Mouse (Mus musculus) layer of hippocampus, adult 8-10 months (tissue): ENCODE results near the gene Nr2f6. TPM values are rescaled to one million over a fixed set of nuclear protein-coding genes. Genes with fewer than 3 reads are reported as not detected.
"Not testable (repeated sequence)": the region's sequence is repeated elsewhere in the genome, so short reads cannot be mapped to it uniquely, and the experiment has no call there.

Experiments
- DNase-seq, 2 experiments: peaks; one replicate each; pipeline ENCODE4 v3.0.0; 2022; ENCODE audit warnings: low spot score in 2 of 2
- total RNA-seq, 4 experiments: library from RNA; stranded (reverse); gene quantifications; 2 replicates each; pipeline ENCODE4 v1.2.4; 2022

The Nr2f6 gene
- total RNA-seq, 4 experiments from 2014 or later, result 38.7 to 46.1 (median 41.2) TPM

GRCm38 (mm10) chr8:71367529-71368176 is 14.1 kb downstream of the Nr2f6 start:
- DNase-seq, result no peak

- peak; percentile 93 for DNase-seq
Observed at GRCm38 (mm10) chr8:71366771-71367528, 14.8 kb downstream of the Nr2f6 start, which contains the start of gene Use1. Use1 (plus strand) TSS chr8:71366848.

DNA sequence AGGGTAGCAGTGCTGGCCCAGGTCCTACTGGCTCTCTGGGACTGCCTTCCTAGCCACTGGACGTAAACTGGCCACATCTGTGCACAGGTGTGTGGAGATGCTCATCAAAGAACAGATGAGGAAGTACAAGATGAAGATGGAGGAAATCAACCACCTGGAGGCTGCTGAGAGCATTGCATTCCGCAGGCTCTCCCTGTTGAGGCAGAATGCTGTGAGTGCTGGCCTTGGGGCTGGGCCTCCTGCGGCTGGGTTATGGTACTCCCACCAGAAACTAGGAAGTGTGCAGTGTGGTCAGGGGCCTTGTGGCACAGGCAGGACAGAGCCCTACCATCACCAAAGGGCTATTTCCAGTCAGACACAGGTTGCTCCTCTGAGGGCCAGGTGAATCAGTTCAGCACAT is 23.7 kb downstream of the Nr2f6 start:
- DNase-seq, result no peak

- no peak for DNase-seq
Observed at GRCm38 (mm10) chr8:71351520-71351919, 30.2 kb downstream of the Nr2f6 start.

DNA sequence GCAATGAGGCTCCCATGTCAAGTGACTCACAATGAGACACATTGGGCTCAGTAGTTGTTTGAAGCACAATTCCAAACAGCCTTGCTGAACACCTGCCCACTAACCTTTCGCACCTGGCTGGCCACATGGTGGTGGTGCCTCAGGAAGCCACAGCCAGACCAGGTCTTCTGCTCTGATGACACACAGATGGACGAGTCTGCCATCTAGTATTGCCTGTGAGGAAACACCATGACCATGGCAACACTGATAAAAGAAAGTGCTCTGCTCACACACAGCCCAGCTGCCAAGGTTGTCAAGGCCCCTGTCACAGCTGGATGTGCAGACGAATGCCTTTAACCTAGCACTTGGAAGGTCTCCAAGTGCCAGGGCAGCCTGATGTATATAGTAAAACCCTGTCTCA is 30.6 kb downstream of the Nr2f6 start:
- DNase-seq, result no peak

DNA sequence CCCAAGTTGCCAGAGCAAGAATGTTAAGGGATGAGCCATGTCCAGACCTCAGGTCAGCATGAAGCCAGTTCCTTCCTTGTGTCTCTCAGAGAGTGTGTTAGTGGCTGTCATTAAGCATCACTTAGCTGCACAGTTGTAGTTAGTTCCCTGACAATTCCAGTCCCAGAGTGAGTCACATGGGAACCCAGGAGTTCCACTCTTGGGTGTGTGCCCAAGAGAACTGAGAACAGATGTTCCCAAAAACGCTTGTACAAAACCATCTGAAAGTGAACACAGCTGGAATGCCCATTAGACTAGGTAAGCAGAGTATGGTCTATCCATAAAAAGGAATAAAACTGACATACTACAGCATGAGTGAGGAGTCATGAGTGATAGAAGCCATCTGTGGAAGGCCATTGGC is 35.2 kb downstream of the Nr2f6 start:
- no peak for DNase-seq

GRCm38 (mm10) chr8:71340625-71341024 is 41.1 kb downstream of the Nr2f6 start:
- no peak for DNase-seq

DNA sequence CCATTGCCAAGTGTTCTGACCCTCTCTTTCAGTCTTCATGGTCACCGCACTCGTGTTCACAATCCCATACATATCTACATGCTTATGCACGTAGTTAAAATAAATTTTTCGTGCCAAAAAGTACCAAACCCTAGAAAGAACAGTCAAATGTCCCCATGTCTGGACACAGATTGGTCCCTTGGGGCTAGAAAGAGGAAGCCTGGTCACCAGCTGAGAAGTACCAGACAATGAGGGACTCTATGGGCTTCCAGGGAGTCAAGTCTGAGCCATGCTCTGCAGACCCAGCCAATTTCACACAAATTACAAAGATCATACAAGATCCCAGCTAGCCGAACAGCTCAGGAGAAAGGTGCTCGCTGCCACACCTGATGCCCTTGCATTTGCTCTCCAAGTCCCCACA is 43.9 kb downstream of the Nr2f6 start:
- not testable (repeated sequence) for DNase-seq

DNA sequence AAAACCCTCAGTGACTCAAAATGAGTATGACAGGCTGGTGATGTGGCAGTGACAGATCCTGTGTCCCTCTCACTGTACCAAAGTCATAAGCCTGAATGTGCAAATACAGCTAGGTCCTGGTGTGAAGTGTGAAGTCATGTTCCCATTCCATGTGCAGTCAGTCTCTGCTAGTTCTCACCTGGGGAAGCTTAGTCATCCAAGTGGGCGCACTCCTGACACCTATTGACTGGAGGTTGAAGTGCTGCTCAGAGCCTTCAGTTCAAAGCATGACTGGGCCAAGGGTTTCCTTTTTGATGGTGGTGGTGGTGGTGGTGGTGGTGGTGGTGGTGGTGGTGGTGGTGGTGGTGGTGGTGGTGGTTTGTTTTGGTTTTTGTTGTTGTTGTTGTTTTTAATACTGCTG is 56.9 kb downstream of the Nr2f6 start:
- no peak for DNase-seq

Other genes starting within 250 kb of the Nr2f6 start
- gene Myo9b, start 109.2 kb downstream of the Nr2f6 start, total RNA-seq, result 10 to 100 TPM; 32.0 to 43.6 (median 36.9) TPM
- 10 to 100 TPM in 2 of 4 experiments, 1 to 10 TPM in 2; 9.2 to 13.0 (median 10.4) TPM for gene Haus8, start 109.0 kb downstream of the Nr2f6 start, total RNA-seq
- gene Use1, start 15.1 kb downstream of the Nr2f6 start, total RNA-seq, result 100 to 1,000 TPM in 3 of 4 experiments, 10 to 100 TPM in 1; 98.8 to 130 (median 117) TPM
- 10 to 100 TPM; 10.3 to 15.9 (median 14.1) TPM for gene Ocel1, start 10.7 kb downstream of the Nr2f6 start, total RNA-seq
- gene Ushbp1, start 13.8 kb upstream of the Nr2f6 start, total RNA-seq, result 1 to 10 TPM; 3.5 to 4.9 (median 4.1) TPM
- 100 to 1,000 TPM in 3 of 4 experiments, 10 to 100 TPM in 1; 95.9 to 110 (median 108) TPM for gene Babam1, start 14.9 kb upstream of the Nr2f6 start, total RNA-seq
- gene Ankle1, start 24.1 kb upstream of the Nr2f6 start, total RNA-seq, result under 1 TPM; 0.18 to 0.72 (median 0.27) TPM
- 100 to 1,000 TPM; 200 to 255 (median 229) TPM for gene Abhd8, start 81.7 kb upstream of the Nr2f6 start, total RNA-seq
- gene Mrpl34, start 83.0 kb upstream of the Nr2f6 start, total RNA-seq, result 10 to 100 TPM; 38.6 to 47.2 (median 46.2) TPM
- 10 to 100 TPM; 74.9 to 82.2 (median 79.0) TPM for gene Dda1, start 87.2 kb upstream of the Nr2f6 start, total RNA-seq
- 10 to 100 TPM; 48.4 to 55.9 (median 51.6) TPM for gene Ano8, start 104.0 kb upstream of the Nr2f6 start, total RNA-seq
- 10 to 100 TPM; 28.8 to 42.3 (median 32.5) TPM for gene Gtpbp3, start 106.1 kb upstream of the Nr2f6 start, total RNA-seq
- 1 to 10 TPM; 6.2 to 9.6 (median 7.4) TPM for gene Plvap, start 129.8 kb upstream of the Nr2f6 start, total RNA-seq
- gene Ccdc194, start 143.8 kb upstream of the Nr2f6 start, total RNA-seq, result not detected
- gene Bst2, start 155.5 kb upstream of the Nr2f6 start, total RNA-seq, result 10 to 100 TPM in 2 of 4 experiments, 1 to 10 TPM in 2; 4.1 to 23.3 (median 8.6) TPM
- gene Mvb12a, start 161.0 kb upstream of the Nr2f6 start, total RNA-seq, result 10 to 100 TPM; 32.6 to 43.7 (median 36.8) TPM
- 1 to 10 TPM in 1 of 4 experiments, under 1 TPM in 3; 0.27 to 1.3 (median 0.54) TPM for gene Tmem221, start 176.9 kb upstream of the Nr2f6 start, total RNA-seq
- gene Nxnl1, start 184.6 kb upstream of the Nr2f6 start, total RNA-seq, result under 1 TPM in 2 of 4 experiments, not detected in 2; 0.14 to 0.28 TPM
- gene Slc27a1, start 186.9 kb upstream of the Nr2f6 start, total RNA-seq, result 100 to 1,000 TPM; 107 to 130 (median 117) TPM
- 10 to 100 TPM; 29.1 to 38.5 (median 33.6) TPM for gene Pgls, start 210.2 kb upstream of the Nr2f6 start, total RNA-seq
- 1 to 10 TPM; 2.0 to 4.6 (median 3.5) TPM for gene Fam129c, start 215.7 kb upstream of the Nr2f6 start, total RNA-seq
- 10 to 100 TPM; 53.2 to 59.7 (median 53.8) TPM for gene Colgalt1, start 229.0 kb upstream of the Nr2f6 start, total RNA-seq